Mouse (Mus musculus) skeletal muscle tissue, postnatal 0 days (tissue): ENCODE measurements around the gene Mfsd2b. TPM values are rescaled to one million over a fixed set of nuclear protein-coding genes. Genes with fewer than 3 reads are reported as not detected.

Source experiments
- polyA plus RNA-seq: library from polyadenylated mRNA; unstranded; fragments of >200 nt; fragmentation: Nextera tagmentation; extraction: Ambion mirVana; gene quantifications from 2 replicates; pipeline ENCODE4 v1.2.1, GENCODE M21; 2015

Mfsd2b gene
- polyA plus RNA-seq: 0.24 and 0.31 TPM in 2 replicates

GRCm38 (mm10) chr12:4874161-4874927 lies at the start of gene Mfsd2b:
Gene Mfsd2b (minus strand): TSS chr12:4874359.

DNA sequence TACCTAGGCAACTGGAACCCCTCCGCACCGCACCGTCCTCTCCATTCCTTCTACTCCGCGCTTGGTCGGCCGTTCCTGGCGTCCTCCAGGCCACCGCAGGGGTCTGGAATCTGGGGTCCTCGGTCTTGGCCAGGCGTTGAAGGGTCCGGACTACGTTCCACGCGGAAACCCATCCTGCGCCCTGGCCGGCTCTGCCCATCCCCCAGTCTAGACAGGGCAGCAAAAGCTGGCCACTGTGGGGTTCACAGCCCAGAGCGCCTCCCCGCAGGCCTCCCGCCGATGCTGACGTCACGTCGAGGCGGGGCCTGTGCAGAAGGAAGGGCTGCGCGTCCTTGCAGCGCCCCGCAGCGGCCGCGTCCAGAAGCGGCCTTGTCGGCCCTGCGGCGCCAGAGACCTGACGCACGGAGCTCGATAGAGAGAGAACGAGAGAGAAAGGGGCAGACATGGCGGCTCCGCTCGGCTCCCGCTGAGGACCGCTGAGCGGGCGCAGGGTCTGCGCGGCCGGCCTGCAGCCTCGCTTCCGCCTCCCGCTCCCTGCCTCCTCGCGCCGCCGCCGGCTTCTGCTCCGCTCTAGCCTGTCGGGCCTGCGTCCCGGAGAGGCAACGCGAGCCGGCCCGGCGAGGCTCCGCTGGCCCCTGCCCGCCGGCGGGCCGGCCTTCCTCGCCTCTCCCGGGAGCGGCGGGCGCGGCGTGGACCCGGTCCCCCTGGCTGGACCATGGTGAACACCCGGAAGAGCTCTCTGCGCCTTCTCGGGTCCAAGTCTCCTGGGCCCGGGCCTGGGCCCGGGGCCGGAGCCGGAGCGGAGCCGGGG lies 43.0 kb upstream of the Mfsd2b start, which contains the start of gene Atad2b:
Gene Atad2b, plus strand, starts transcription at position 360 of the 811 bp plus-strand sequence.

DNA sequence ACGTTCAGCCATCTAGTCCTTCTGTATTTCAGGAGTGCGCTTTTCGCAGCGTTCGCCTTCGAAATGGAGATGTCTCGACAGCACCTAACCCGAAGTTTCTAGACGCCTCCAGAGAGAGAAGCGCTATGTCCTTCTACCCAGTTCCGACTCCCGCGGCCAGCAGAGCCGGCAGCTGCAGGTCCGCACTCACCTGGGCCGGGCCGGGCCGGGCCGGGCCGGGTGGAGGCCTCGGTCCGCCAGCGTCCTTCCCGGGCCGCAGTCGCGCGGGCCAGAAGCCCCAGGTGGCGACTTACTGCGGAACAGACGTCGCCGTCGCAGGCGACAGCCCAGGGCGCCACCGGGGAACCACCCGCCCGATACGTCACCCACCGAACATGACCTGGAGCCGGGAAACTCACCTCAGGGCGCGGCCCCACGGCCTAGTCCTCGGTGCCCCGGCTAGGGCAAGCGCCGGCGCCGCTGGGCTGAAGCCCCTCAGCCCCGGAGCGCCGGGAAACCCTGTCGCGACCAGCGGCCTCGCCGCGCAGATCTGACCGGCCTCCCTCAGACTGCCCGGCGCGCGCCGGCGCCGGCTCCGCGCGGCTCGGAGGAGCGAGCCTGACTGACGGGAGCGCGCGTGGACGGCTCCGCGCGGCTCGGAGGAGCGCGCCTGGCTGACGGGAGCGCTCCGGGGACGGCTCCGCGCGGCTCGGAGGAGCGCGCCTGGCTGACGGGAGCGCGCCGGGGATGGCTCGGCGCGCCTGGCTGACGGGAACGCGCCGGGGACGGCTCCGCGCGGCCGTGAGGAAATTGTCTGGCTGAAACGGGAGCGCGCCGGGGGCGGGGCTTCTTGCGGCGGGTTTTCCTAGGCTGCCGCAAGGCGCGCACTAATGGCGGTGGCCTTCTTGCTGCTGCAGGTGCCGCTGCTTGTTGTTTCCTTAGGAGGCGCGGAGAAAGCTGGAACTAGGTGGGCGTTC lies 33.1 kb upstream of the Mfsd2b start, which contains the start of gene Ubxn2a:
Gene Ubxn2a, minus strand, starts transcription at position 755 of the 956 bp plus-strand sequence.

DNA sequence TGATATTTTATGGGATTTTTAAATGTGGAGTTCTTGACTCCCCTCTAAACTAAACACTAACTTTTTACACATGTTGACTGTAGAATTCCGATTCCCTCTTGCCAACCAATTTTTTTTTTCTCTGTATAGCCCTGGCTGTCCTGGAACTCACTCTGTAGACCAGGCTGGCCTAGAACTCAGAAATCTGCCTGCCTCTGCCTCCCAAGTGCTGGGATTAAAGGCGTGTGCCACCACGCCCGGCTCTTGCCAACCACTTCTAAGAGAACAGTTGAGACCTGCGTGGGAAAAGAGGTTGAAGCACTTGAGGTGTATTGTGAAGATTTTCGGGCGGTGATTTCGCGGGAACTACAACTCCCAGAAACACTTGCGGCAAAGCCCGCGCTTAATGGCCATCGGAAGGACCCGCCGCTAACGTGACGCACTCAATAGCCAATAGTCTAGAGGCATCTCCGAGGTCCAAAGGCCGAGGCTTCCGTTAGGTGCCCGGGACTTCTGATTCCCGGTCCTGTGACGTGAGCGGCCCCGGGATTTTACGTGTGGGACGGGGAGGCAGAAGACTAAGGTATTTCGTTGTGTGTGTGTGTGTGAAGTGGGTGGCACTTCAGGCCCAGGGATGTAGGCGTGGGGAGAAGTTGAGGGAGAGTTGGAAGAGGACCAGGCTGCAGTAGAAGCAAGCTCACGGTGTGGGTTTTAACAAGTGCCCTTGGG lies 31.1 kb downstream of the Mfsd2b start, which contains the start of gene Wdcp:
Gene Wdcp, plus strand, starts transcription at position 414 of the 708 bp plus-strand sequence.

DNA sequence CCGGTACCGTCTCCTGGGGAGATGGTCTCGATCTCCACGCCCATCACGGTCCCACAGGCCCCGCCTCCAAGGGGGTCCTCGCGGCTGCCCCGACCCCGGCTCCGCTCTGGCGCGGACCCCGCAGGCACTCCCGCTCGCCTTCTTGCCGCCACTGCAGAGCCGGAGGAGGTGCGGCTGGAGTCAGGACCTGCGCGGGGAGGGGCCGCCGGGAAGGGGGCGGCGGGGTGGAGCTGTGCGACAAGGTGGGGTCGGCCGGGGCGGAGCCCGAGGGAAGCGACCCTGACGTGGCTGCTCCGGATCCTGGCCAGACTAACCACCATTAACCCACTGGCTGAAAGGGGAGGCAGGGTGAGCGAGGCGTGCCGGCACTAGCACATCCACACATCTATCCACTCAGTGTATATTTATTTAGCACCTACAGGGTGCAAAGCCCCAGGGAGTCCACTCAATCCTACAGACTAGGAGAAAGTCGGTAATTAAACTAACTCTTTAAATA lies 32.7 kb downstream of the Mfsd2b start, which contains the start of gene Fkbp1b:
Gene Fkbp1b, minus strand, starts transcription at position 200 of the 496 bp plus-strand sequence.

DNA sequence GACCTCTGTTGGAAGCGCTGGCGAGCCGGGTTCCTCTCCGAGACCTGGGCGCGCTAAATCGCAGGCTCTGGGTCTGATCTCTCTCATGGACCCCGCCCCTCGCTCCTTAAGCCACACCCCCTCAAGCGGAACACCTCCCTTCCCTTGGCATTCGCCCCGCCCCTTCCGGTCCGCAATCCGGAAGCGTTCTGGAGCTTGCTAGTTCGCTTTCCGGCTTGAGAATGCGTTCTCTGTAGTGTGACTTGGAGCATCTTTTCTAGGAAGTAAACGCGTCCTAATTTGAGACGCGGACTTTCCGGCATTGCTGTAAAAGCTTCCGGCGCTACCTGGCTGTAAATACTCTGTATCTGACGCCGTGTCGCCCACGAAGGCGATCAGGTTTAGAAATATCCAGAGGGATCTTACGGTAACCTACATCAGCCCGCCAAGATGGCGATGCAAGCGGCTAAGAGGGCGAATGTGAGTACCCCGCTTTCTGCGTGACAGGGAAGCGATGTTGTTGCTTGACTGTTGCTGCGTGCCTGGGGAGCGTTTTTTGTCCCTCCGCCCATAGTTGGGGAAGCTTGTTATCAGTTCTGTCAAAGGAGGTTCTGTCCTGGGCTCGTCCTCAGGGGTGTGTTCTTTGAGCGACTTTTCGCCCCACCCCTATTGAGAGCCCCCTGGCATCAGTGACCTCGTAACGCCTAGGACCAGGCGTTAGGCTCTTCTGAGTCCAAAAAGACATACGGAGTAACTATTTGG lies 56.6 kb downstream of the Mfsd2b start, which contains the start of gene Sf3b6:
Gene Sf3b6, plus strand, starts transcription at position 184 of the 741 bp plus-strand sequence.

Other genes starting within 250 kb of the Mfsd2b start
- gene Fam228a, start 135.9 kb downstream of the Mfsd2b start, polyA plus RNA-seq: 0.15 and 0.16 TPM in 2 replicates
- 1.7 TPM in 2 replicates for gene Pfn4, start 105.3 kb downstream of the Mfsd2b start, polyA plus RNA-seq
- gene Fam228b, start 105.1 kb downstream of the Mfsd2b start, polyA plus RNA-seq: 1.1 and 1.2 TPM in 2 replicates
- 130 and 131 TPM in 2 replicates for gene Sf3b6, start 56.8 kb downstream of the Mfsd2b start, polyA plus RNA-seq
- 1.7 and 3.5 TPM in 2 replicates for gene Fkbp1b, start 32.8 kb downstream of the Mfsd2b start, polyA plus RNA-seq
- 7.7 and 8.8 TPM in 2 replicates for gene Wdcp, start 31.1 kb downstream of the Mfsd2b start, polyA plus RNA-seq
- gene Ubxn2a, start 33.3 kb upstream of the Mfsd2b start, polyA plus RNA-seq: 35.2 and 35.3 TPM in 2 replicates
- gene Atad2b, start 43.0 kb upstream of the Mfsd2b start, polyA plus RNA-seq: 4.8 and 5.2 TPM in 2 replicates